Mouse (Mus musculus): ENCODE measurements around the gene Agpat3.

The Agpat3 gene

GRCm38 (mm10) chr10:78351887-78352665, at the start of gene Agpat3:
Gene Agpat3 (minus strand): TSS chr10:78352489.
- peak; percentile 62 to 65 for DNase-seq (ENCODE audit: low spot score in 2 of 2)

GRCm38 (mm10) chr10:78401127-78401526, 48.8 kb upstream of the Agpat3 start:
- DNase-seq (ENCODE audit: low spot score in 2 of 2), result no peak

- DNase-seq (ENCODE audit: low spot score in 2 of 2), result no peak
Measured at GRCm38 (mm10) chr10:78399090-78399657, 46.9 kb upstream of the Agpat3 start.

GRCm38 (mm10) chr10:78396625-78396885, 44.3 kb upstream of the Agpat3 start:
- no peak for DNase-seq (ENCODE audit: low spot score in 2 of 2)

GRCm38 (mm10) chr10:78395819-78396624, 43.7 kb upstream of the Agpat3 start:
- DNase-seq (ENCODE audit: low spot score in 2 of 2), result peak; percentile 65 to 86

GRCm38 (mm10) chr10:78395377-78395776, 43.1 kb upstream of the Agpat3 start:
- DNase-seq (ENCODE audit: low spot score in 2 of 2), result no peak

GRCm38 (mm10) chr10:78392072-78392471, 39.8 kb upstream of the Agpat3 start:
- peak; percentile 66 to 78 for DNase-seq (ENCODE audit: low spot score in 2 of 2)

GRCm38 (mm10) chr10:78390982-78391470, 38.7 kb upstream of the Agpat3 start:
- DNase-seq (ENCODE audit: low spot score in 2 of 2), result no peak

- DNase-seq (ENCODE audit: low spot score in 2 of 2), result no peak
Measured at GRCm38 (mm10) chr10:78388216-78388980, 36.1 kb upstream of the Agpat3 start.

- DNase-seq (ENCODE audit: low spot score in 2 of 2), result no peak
Measured at GRCm38 (mm10) chr10:78385520-78385919, 33.2 kb upstream of the Agpat3 start.

GRCm38 (mm10) chr10:78383567-78383966, 31.3 kb upstream of the Agpat3 start:
- DNase-seq (ENCODE audit: low spot score in 2 of 2), result no peak

GRCm38 (mm10) chr10:78378516-78378915, 26.2 kb upstream of the Agpat3 start:
- no peak for DNase-seq (ENCODE audit: low spot score in 2 of 2)

- no peak for DNase-seq (ENCODE audit: low spot score in 2 of 2)
Measured at GRCm38 (mm10) chr10:78372681-78373668, 20.7 kb upstream of the Agpat3 start.

- no peak for DNase-seq (ENCODE audit: low spot score in 2 of 2)
Measured at GRCm38 (mm10) chr10:78371746-78372145, 19.5 kb upstream of the Agpat3 start.

- DNase-seq (ENCODE audit: low spot score in 2 of 2), result no peak
Measured at GRCm38 (mm10) chr10:78367586-78367985, 15.3 kb upstream of the Agpat3 start.

GRCm38 (mm10) chr10:78366851-78367312, 14.6 kb upstream of the Agpat3 start:
- DNase-seq (ENCODE audit: low spot score in 2 of 2), result no peak

- DNase-seq (ENCODE audit: low spot score in 2 of 2), result no peak
Measured at GRCm38 (mm10) chr10:78366195-78366834, 14.0 kb upstream of the Agpat3 start.

GRCm38 (mm10) chr10:78365555-78365954, 13.3 kb upstream of the Agpat3 start:
- no peak for DNase-seq (ENCODE audit: low spot score in 2 of 2)

GRCm38 (mm10) chr10:78364106-78364505, 11.8 kb upstream of the Agpat3 start:
- DNase-seq (ENCODE audit: low spot score in 2 of 2), result peak in 1 of 2 experiments; percentile 36

GRCm38 (mm10) chr10:78363366-78363765, 11.1 kb upstream of the Agpat3 start:
- DNase-seq (ENCODE audit: low spot score in 2 of 2), result no peak
